Mouse (Mus musculus) liver, embryonic 15.5 days (tissue): ENCODE data around the gene Ccdc62. TPM values are rescaled to one million over a fixed set of nuclear protein-coding genes. Genes with fewer than 3 reads are reported as not detected.
A peak's percentile ranks its signal among the peaks of the same experiment; 100 is the strongest.

Experiments used
- ATAC-seq: fragments of 200-750 bp; cut with Nextera tagmentation; 2 replicates; pipeline ENCODE4 v1.8.0; 2017; ENCODE audit warnings: moderate number of reproducible peaks, mild to moderate bottlenecking, moderate library complexity; ENCODE audit not compliant: insufficient read depth
- H3K27ac ChIP-seq: fragments of 300-500 bp; sonication (generic); replicated peaks from 2 replicates; pipeline ENCODE4 v1.5.1; 2015; ENCODE audit warnings: mild to moderate bottlenecking, inconsistent platforms
- H3K27me3 ChIP-seq: fragments of 300-500 bp; sonication (generic); 2 replicates; pipeline ENCODE4 v1.6.1; 2015; ENCODE audit warnings: mild to moderate bottlenecking, inconsistent platforms
- H3K36me3 ChIP-seq: fragments of 300-500 bp; sonication (generic); replicated peaks from 2 replicates; pipeline ENCODE4 v1.6.1; 2015; ENCODE audit warnings: moderate library complexity, mild to moderate bottlenecking, inconsistent platforms
- H3K4me1 ChIP-seq: fragments of 300-500 bp; sonication (generic); replicated peaks from 2 replicates; pipeline ENCODE4 v1.6.1; 2015; ENCODE audit warnings: inconsistent platforms
- H3K4me2 ChIP-seq: fragments of 300-500 bp; sonication (generic); 2 replicates; pipeline ENCODE4 v1.6.1; 2015; ENCODE audit warnings: moderate library complexity, mild to moderate bottlenecking, inconsistent platforms
- H3K4me3 ChIP-seq: fragments of 300-500 bp; sonication (generic); replicated peaks from 2 replicates; pipeline ENCODE4 v1.5.1; 2015; ENCODE audit warnings: mild to moderate bottlenecking, inconsistent platforms
- H3K9ac ChIP-seq: fragments of 300-500 bp; sonication (generic); 2 replicates; pipeline ENCODE4 v1.6.1; 2015; ENCODE audit warnings: moderate library complexity, mild to moderate bottlenecking, inconsistent platforms
- H3K9me3 ChIP-seq: fragments of 300-500 bp; sonication (generic); replicated peaks from 2 replicates; pipeline ENCODE4 v1.6.1; 2016; ENCODE audit warnings: inconsistent platforms
- WGBS: fragments of 180-500 bp; shearing (Covaris S2); methylation state at CpG from one replicate; pipeline ENCODE4 v1.1.7; 2015; ENCODE audit warnings: mixed read lengths; ENCODE audit not compliant: insufficient replicate concordance; 5-methylcytosine and 5-hydroxymethylcytosine counted together
- polyA plus RNA-seq: library from polyadenylated mRNA; unstranded; fragments of >200 nt; fragmentation: Nextera tagmentation; extraction: Ambion mirVana; gene quantifications from 2 replicates; pipeline ENCODE4 v1.2.1, GENCODE M21; 2015

Ccdc62 gene
- 2.5 and 3.2 TPM in 2 replicates for polyA plus RNA-seq

GRCm38 (mm10) chr5:123930508-123930989 is at the start of gene Ccdc62:
Gene Ccdc62 (plus strand): TSS chr5:123930679.
- Histone ChIP-seq H3K27me3 (no peaks in the 10 kb centered on the region), H3K4me2 (peak within 1 kb of the TSS; percentile 96), H3K4me1 (peaks cover 29% of the 10 kb centered on the region), H3K27ac (peak within 1 kb of the TSS; percentile 89), H3K9ac (peak within 1 kb of the TSS; percentile 92), H3K9me3 (no peaks in the 10 kb centered on the region), H3K36me3 (peaks cover 34% of the 10 kb centered on the region), H3K4me3 (peak within 1 kb of the TSS; percentile 87)
- under 1% methylated on average over 56 of the region's 56 CpGs for WGBS
- ATAC-seq, result peak; percentile 93

GRCm38 (mm10) chr5:123880778-123881177 is 49.7 kb upstream of the Ccdc62 start:
- ATAC-seq, result no peak
- Histone ChIP-seq H3K27me3 (peaks cover 24% of the 10 kb centered on the region), H3K36me3 (no peaks in the 10 kb centered on the region), H3K4me2 (no peak overlapping the region), H3K9me3 (no peaks in the 10 kb centered on the region), H3K4me3 (no peak overlapping the region), H3K4me1 (0 out of 2 replicates have a peak, but pooled peaks cover 9% of the 10 kb centered on the region), H3K9ac (no peak overlapping the region), H3K27ac (no peak overlapping the region)
- 80% methylated on average over 13 of the region's 14 CpGs for WGBS

- H3K9ac ChIP-seq, result no peak overlapping the region
These were observed 46.6 kb upstream of the Ccdc62 start for GRCm38 (mm10) chr5:123883891-123884290.

GRCm38 (mm10) chr5:123884332-123884731 is 46.1 kb upstream of the Ccdc62 start:
- H3K27ac ChIP-seq, result no peak overlapping the region
- no peak overlapping the region for H3K4me2 ChIP-seq
- H3K4me3 ChIP-seq, result no peak overlapping the region
- H3K4me1 ChIP-seq, result 0 out of 2 replicates have a peak, but pooled peaks cover 9% of the 10 kb centered on the region
- no peaks in the 10 kb centered on the region for H3K36me3 ChIP-seq
- no peak overlapping the region for H3K9ac ChIP-seq
- WGBS, result 39% methylated on average over 10 of the region's 10 CpGs
- no peaks in the 10 kb centered on the region for H3K27me3 ChIP-seq
- ATAC-seq, result no peak
- H3K9me3 ChIP-seq, result no peaks in the 10 kb centered on the region

More at GRCm38 (mm10) chr5:123883891-123884290, 46.6 kb upstream of the Ccdc62 start:
- no peak for ATAC-seq
- no peak overlapping the region for H3K4me3 ChIP-seq
- no peaks in the 10 kb centered on the region for H3K36me3 ChIP-seq
- H3K9me3 ChIP-seq, result no peaks in the 10 kb centered on the region
- 0 out of 2 replicates have a peak, but pooled peaks cover 3% of the 10 kb centered on the region for H3K27me3 ChIP-seq
- no peak overlapping the region for H3K4me2 ChIP-seq
- H3K27ac ChIP-seq, result no peak overlapping the region
- 54% methylated on average over 7 of the region's 7 CpGs for WGBS
- H3K4me1 ChIP-seq, result 0 out of 2 replicates have a peak, but pooled peaks cover 9% of the 10 kb centered on the region

GRCm38 (mm10) chr5:123886365-123886764 is 44.1 kb upstream of the Ccdc62 start:
- H3K9me3 ChIP-seq, result no peaks in the 10 kb centered on the region
- H3K4me3 ChIP-seq, result no peak overlapping the region
- no peak for ATAC-seq
- H3K4me2 ChIP-seq, result no peak overlapping the region
- peaks cover 11% of the 10 kb centered on the region; the same call in 1 of the 2 replicates for H3K4me1 ChIP-seq
- H3K36me3 ChIP-seq, result no peaks in the 10 kb centered on the region
- H3K27ac ChIP-seq, result no peak overlapping the region
- H3K27me3 ChIP-seq, result no peaks in the 10 kb centered on the region
- no peak overlapping the region for H3K9ac ChIP-seq
- WGBS, result 47% methylated on average over 3 of the region's 3 CpGs

- ATAC-seq, result no peak
- no peak overlapping the region for H3K4me3 ChIP-seq
- H3K27ac ChIP-seq, result no peak overlapping the region
- peaks cover 10% of the 10 kb centered on the region; the same call in 1 of the 2 replicates for H3K4me1 ChIP-seq
- WGBS, result 57% methylated on average over 2 of the region's 2 CpGs
- H3K36me3 ChIP-seq, result no peaks in the 10 kb centered on the region
- H3K9ac ChIP-seq, result no peak overlapping the region
- no peak overlapping the region for H3K4me2 ChIP-seq
- H3K9me3 ChIP-seq, result no peaks in the 10 kb centered on the region
- no peaks in the 10 kb centered on the region for H3K27me3 ChIP-seq
These were observed 40.2 kb upstream of the Ccdc62 start for GRCm38 (mm10) chr5:123890312-123890711.

GRCm38 (mm10) chr5:123890987-123891386 is 39.5 kb upstream of the Ccdc62 start:
- H3K9me3 ChIP-seq, result no peaks in the 10 kb centered on the region
- WGBS, result 58% methylated on average over 5 of the region's 5 CpGs
- no peak overlapping the region for H3K4me3 ChIP-seq
- ATAC-seq, result no peak
- no peak overlapping the region for H3K4me2 ChIP-seq
- no peak overlapping the region for H3K9ac ChIP-seq
- no peak overlapping the region for H3K27ac ChIP-seq
- no peaks in the 10 kb centered on the region for H3K27me3 ChIP-seq
- H3K36me3 ChIP-seq, result no peaks in the 10 kb centered on the region
- H3K4me1 ChIP-seq, result peaks cover 13% of the 10 kb centered on the region; the same call in 1 of the 2 replicates

- no peak for ATAC-seq
- WGBS, result 15% methylated on average over 6 of the region's 6 CpGs
These were observed 38.8 kb upstream of the Ccdc62 start for GRCm38 (mm10) chr5:123891669-123892068.

GRCm38 (mm10) chr5:123893520-123893919 is 37.0 kb upstream of the Ccdc62 start:
- Histone ChIP-seq H3K4me2 (no peak overlapping the region), H3K36me3 (no peaks in the 10 kb centered on the region), H3K27me3 (no peaks in the 10 kb centered on the region), H3K4me1 (peaks cover 13% of the 10 kb centered on the region; the same call in 1 of the 2 replicates), H3K4me3 (no peak overlapping the region), H3K9ac (no peak overlapping the region), H3K27ac (no peak overlapping the region), H3K9me3 (no peaks in the 10 kb centered on the region)
- 57% methylated on average over 5 of the region's 5 CpGs for WGBS
- ATAC-seq, result no peak

More at GRCm38 (mm10) chr5:123891669-123892068, 38.8 kb upstream of the Ccdc62 start:
- peaks cover 13% of the 10 kb centered on the region; the same call in 1 of the 2 replicates for H3K4me1 ChIP-seq
- no peak overlapping the region for H3K27ac ChIP-seq
- H3K4me2 ChIP-seq, result no peak overlapping the region
- no peak overlapping the region for H3K4me3 ChIP-seq
- H3K27me3 ChIP-seq, result no peaks in the 10 kb centered on the region
- no peak overlapping the region for H3K9ac ChIP-seq
- no peaks in the 10 kb centered on the region for H3K9me3 ChIP-seq
- no peaks in the 10 kb centered on the region for H3K36me3 ChIP-seq

GRCm38 (mm10) chr5:123896395-123896794 is 34.1 kb upstream of the Ccdc62 start:
- no peak overlapping the region for H3K27ac ChIP-seq
- H3K9me3 ChIP-seq, result no peaks in the 10 kb centered on the region
- H3K4me3 ChIP-seq, result no peak overlapping the region
- H3K4me1 ChIP-seq, result peaks cover 7% of the 10 kb centered on the region; the same call in 1 of the 2 replicates
- no peak for ATAC-seq
- no peak overlapping the region for H3K9ac ChIP-seq
- no peaks in the 10 kb centered on the region for H3K36me3 ChIP-seq
- 66% methylated on average over 11 of the region's 11 CpGs for WGBS
- H3K4me2 ChIP-seq, result no peak overlapping the region
- no peaks in the 10 kb centered on the region for H3K27me3 ChIP-seq

- Histone ChIP-seq H3K27ac (no peak overlapping the region), H3K9ac (no peak overlapping the region), H3K4me1 (peaks cover 3% of the 10 kb centered on the region; the same call in 1 of the 2 replicates), H3K9me3 (no peaks in the 10 kb centered on the region), H3K27me3 (no peaks in the 10 kb centered on the region), H3K36me3 (no peaks in the 10 kb centered on the region), H3K4me2 (no peak overlapping the region), H3K4me3 (no peak overlapping the region)
- 41% methylated on average over 13 of the region's 13 CpGs for WGBS
- ATAC-seq, result no peak
These were observed 33.1 kb upstream of the Ccdc62 start for GRCm38 (mm10) chr5:123897352-123897751.
